ENCODE assay signal across 22 mouse cellular contexts in the genomic region with DNA sequence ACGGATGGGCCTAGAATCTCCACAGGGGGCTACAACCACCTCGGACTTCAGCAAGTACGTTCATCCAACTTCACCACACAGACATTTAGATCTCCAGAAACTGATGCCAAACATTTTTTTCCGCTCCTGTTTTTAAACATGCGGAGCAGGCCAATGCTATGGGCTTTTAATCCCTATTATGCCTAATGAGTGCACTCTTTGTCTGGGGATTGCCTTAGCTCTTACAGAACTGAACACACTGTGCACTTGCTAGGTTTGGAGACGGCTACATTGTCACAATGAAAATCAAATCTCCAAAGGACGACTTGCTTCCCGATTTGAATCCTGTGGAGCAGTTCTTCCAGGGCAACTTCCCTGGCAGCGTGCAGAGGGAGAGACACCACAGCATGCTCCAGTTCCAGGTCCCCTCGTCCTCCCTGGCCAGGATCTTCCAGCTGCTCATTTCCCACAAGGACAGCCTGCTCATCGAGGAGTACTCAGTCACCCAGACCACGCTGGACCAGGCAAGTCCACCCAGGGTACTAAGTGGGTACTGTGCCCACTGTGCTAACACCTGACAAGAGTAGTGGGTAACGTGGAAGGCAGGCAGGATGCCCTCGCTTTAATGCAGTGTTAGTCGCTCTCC.
DNase-seq lines count a peak whose midpoint lies in the region; ATAC-seq lines count a peak whose summit lies in the region.
"Had no signal": no experiment of that assay in that cellular context is flagged by ENCODE, and none has a peak within 500 bp of the region (broad histone marks: within the 10 kb centered on the region; RNA-seq: fewer than 3 reads in every experiment).

No protein-coding gene starts in this region.

- no peak overlapping the region for H3K27ac ChIP-seq in forebrain, embryonic 14.5 days (ENCODE audit: low read depth, low read length)
- H3K27ac ChIP-seq in forebrain, embryonic 15.5 days (replicated peaks): no peak overlapping the region
- no peak overlapping the region for H3K27ac ChIP-seq in midbrain, embryonic 11.5 days (ENCODE audit: low read depth, low read length)
- no peak overlapping the region for H3K27ac ChIP-seq in midbrain, embryonic 16.5 days (ENCODE audit: low read length)
- H3K27ac ChIP-seq: embryonic facial prominence, embryonic 10.5 days; heart, embryonic 10.5 days; hindbrain, embryonic 14.5 days had no signal

- no peak overlapping the region for H3K4me2 ChIP-seq in forebrain, embryonic 14.5 days (ENCODE audit: low read length)
- H3K4me2 ChIP-seq in forebrain, embryonic 15.5 days (replicated peaks): no peak overlapping the region
- no peak overlapping the region for H3K4me2 ChIP-seq in midbrain, embryonic 11.5 days
- no peak overlapping the region for H3K4me2 ChIP-seq in midbrain, embryonic 16.5 days (ENCODE audit: low read length)
- H3K4me2 ChIP-seq: hindbrain, embryonic 14.5 days had no signal

- no peaks in the 10 kb centered on the region for H3K9me3 ChIP-seq in forebrain, embryonic 14.5 days (replicated peaks; ENCODE audit: control insufficient read depth, low read length)
- H3K9me3 ChIP-seq in forebrain, embryonic 15.5 days: no peaks in the 10 kb centered on the region
- no peaks in the 10 kb centered on the region for H3K9me3 ChIP-seq in midbrain, embryonic 11.5 days (ENCODE audit: control insufficient read depth, low read length)
- H3K9me3 ChIP-seq in midbrain, embryonic 16.5 days (replicated peaks; ENCODE audit: control insufficient read depth, low read length, poor library complexity, severe bottlenecking): no peaks in the 10 kb centered on the region
- H3K9me3 ChIP-seq: embryonic facial prominence, embryonic 10.5 days; G1E; heart, embryonic 10.5 days had no signal

- no peaks in the 10 kb centered on the region for H3K27me3 ChIP-seq in forebrain, embryonic 14.5 days (replicated peaks; ENCODE audit: control insufficient read depth, insufficient read depth, low read length)
- H3K27me3 ChIP-seq in forebrain, embryonic 15.5 days: no peaks in the 10 kb centered on the region
- no peaks in the 10 kb centered on the region for H3K27me3 ChIP-seq in midbrain, embryonic 11.5 days (ENCODE audit: control insufficient read depth, insufficient read depth, low read length)
- H3K27me3 ChIP-seq in midbrain, embryonic 16.5 days (ENCODE audit: control insufficient read depth, insufficient read depth, low read depth, low read length): no peaks in the 10 kb centered on the region

- no peaks in the 10 kb centered on the region for H3K36me3 ChIP-seq in forebrain, embryonic 14.5 days (ENCODE audit: control insufficient read depth, insufficient read depth, low read length)
- no peaks in the 10 kb centered on the region for H3K36me3 ChIP-seq in forebrain, embryonic 15.5 days
- H3K36me3 ChIP-seq in midbrain, embryonic 11.5 days (ENCODE audit: control insufficient read depth, insufficient read depth, low read length): no peaks in the 10 kb centered on the region
- H3K36me3 ChIP-seq in midbrain, embryonic 16.5 days (ENCODE audit: control insufficient read depth, insufficient read depth, low read length): no peaks in the 10 kb centered on the region
- H3K36me3 ChIP-seq: embryonic facial prominence, embryonic 10.5 days; G1E; heart, embryonic 10.5 days had no signal

- H3K9ac ChIP-seq in forebrain, embryonic 14.5 days (ENCODE audit: low read length): no peak overlapping the region
- no peak overlapping the region for H3K9ac ChIP-seq in forebrain, embryonic 15.5 days (replicated peaks)
- peak overlapping the region; percentile 24; the same call in 1 of the 2 replicates for H3K9ac ChIP-seq in midbrain, embryonic 11.5 days (ENCODE audit: low read length)
- H3K9ac ChIP-seq in midbrain, embryonic 16.5 days (ENCODE audit: low read depth, low read length): no peak overlapping the region
- H3K9ac ChIP-seq: hindbrain, embryonic 14.5 days had no signal

- DNase-seq in embryo, embryonic 10.5 days (ENCODE audit: low spot score): peak; percentile 6
- no peak for DNase-seq in embryo, embryonic 9.5 days (ENCODE audit: extremely low spot score)
- DNase-seq in forebrain, embryonic 14.5 days (ENCODE audit: low spot score): peak; percentile 48
- DNase-seq in midbrain, embryonic 11.5 days (ENCODE audit: low spot score, missing footprints): peak; percentile 88
- peak; percentile 64 for DNase-seq in retina, postnatal 1 day
- DNase-seq in adipocyte (ENCODE audit: low spot score): no peak
- DNase-seq: adrenal gland, postnatal 10 days; B cell, adult 2 months; cerebellum, adult 11-12 months; cerebellum, adult 9-10 months; gastrocnemius, postnatal 36 days; heart, adult 18-20 months; heart, postnatal 14 days had no signal

- H3K4me3 ChIP-seq in forebrain, embryonic 14.5 days (ENCODE audit: low read depth, low read length): no peak overlapping the region
- no peak overlapping the region for H3K4me3 ChIP-seq in forebrain, embryonic 15.5 days
- no peak overlapping the region for H3K4me3 ChIP-seq in midbrain, embryonic 11.5 days (ENCODE audit: low read depth, low read length)
- no peak overlapping the region for H3K4me3 ChIP-seq in midbrain, embryonic 16.5 days (ENCODE audit: low read depth, low read length)
- H3K4me3 ChIP-seq: embryonic facial prominence, embryonic 10.5 days; erythroblast, embryonic 14.5 days; heart, embryonic 10.5 days had no signal

- H3K4me1 ChIP-seq in forebrain, embryonic 14.5 days (ENCODE audit: control insufficient read depth, insufficient read depth, low read length): peaks cover 6% of the 10 kb centered on the region; the same call in 1 of the 2 replicates
- H3K4me1 ChIP-seq in forebrain, embryonic 15.5 days: no peaks in the 10 kb centered on the region
- H3K4me1 ChIP-seq in midbrain, embryonic 11.5 days (ENCODE audit: control insufficient read depth, insufficient read depth, low read length): no peaks in the 10 kb centered on the region
- no peaks in the 10 kb centered on the region for H3K4me1 ChIP-seq in midbrain, embryonic 16.5 days (ENCODE audit: control insufficient read depth, insufficient read depth, low read length)
- H3K4me1 ChIP-seq: embryonic facial prominence, embryonic 10.5 days; heart, embryonic 10.5 days had no signal

- no peak for ATAC-seq in forebrain, embryonic 14.5 days
- ATAC-seq in forebrain, embryonic 15.5 days (replicated peaks): no peak
- no peak; the same call in 1 of the 2 replicates for ATAC-seq in midbrain, embryonic 11.5 days (ENCODE audit: low FRiP score)
- no peak for ATAC-seq in midbrain, embryonic 16.5 days
- ATAC-seq: CD4-positive, CD25-positive, alpha-beta regulatory T cell, adult 4 months; intestine, embryonic 16.5 days had no signal

- WGBS in forebrain, embryonic 14.5 days: 23% methylated on average over 15 of the region's 15 CpGs
- WGBS in forebrain, embryonic 15.5 days: 29% methylated on average over 15 of the region's 15 CpGs
- 48% methylated on average over 15 of the region's 15 CpGs for WGBS in midbrain, embryonic 11.5 days
- WGBS in midbrain, embryonic 16.5 days: 33% methylated on average over 15 of the region's 15 CpGs

Comparison
In these comparisons a context has a peak if more than half of its experiments do, and no peak if none do; other contexts are left out.
1. DNase-seq: peak in embryo, embryonic 10.5 days (single experiment), forebrain, embryonic 14.5 days (single experiment), midbrain, embryonic 11.5 days (single experiment) and retina, postnatal 1 day (single experiment); none in embryo, embryonic 9.5 days (single experiment) and adipocyte (single experiment).